Mouse (Mus musculus) urinary bladder, postnatal 4 days (tissue): ENCODE measurements around the gene Elmo1.

Experiments
- DNase-seq, 2 experiments: peaks; one replicate each; pipeline ENCODE4 v3.0.0; 2021 to 2022; ENCODE audit warnings: low spot score in 2 of 2

Gene Elmo1

DNA sequence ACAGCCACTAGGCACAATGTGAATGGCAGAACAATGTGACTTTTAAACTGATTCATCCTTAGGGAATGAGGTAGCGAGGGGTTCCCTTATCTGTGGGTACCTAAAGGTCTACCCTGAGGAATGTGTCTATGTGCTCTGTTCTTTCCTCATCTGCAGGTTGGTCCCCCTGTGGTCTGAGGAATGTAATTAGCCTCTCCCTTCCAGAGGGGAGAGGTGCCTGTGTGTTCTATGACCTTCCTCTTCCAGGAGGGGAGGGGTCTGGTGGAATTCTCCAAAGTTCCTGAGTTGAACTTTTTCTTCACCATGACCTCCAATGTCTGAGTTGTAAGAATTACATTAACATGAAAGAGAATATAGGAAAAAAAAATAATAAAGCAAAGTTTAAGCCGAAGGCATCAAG lies 294.4 kb downstream of the Elmo1 start:
- DNase-seq = no peak

DNA sequence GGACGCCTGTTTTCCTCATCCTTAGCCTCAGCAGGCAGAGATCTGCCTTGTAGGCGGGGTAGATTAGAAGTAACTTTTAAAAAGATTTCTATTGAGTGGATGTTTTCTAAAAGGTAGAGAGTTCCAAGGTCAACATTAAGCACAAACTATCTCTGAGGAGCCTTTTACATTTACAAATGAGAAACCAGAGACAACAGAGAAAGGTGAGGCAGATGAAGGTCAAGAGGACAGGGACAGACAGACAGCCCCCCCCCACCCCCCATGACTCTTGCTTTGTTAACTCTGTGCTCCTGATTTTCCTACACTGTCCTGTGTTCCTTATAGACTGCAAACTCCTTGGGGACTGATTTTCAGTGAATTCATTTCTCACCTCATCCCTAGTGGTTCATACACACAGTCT lies 295.0 kb downstream of the Elmo1 start:
- DNase-seq = no peak

DNA sequence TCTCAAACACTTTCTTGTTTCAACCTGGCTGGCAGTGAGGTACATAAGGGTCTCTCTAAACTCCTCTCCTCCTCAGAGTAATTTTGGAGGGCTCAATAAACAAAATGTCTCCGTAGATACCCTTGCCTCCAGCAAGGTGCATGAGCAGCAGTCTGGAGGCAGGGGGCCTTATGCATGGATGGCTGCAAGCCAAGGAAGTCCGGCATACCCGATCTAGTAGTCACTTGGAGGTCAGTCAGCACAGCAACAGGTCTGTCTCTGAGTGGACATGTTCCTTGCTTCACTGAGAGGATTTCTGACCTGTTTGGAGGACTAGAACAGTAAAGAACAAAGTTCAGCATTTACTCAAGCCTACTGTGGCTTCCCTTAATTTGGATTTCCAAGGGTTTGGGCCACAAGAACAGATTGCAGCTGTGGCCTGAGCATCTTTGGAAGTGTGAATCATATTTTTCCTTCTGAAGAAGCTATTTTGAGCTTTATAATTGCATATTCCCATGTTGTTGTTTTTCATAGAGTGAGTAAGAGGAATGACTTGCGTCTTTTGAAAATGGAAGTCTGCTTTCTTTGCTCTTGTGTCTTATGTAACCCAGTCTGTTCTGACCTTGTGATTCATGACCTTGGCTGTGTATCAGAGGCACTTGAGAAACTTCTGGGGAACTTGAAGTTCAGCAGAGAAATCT lies 296.2 kb downstream of the Elmo1 start:
- DNase-seq = no peak

DNA sequence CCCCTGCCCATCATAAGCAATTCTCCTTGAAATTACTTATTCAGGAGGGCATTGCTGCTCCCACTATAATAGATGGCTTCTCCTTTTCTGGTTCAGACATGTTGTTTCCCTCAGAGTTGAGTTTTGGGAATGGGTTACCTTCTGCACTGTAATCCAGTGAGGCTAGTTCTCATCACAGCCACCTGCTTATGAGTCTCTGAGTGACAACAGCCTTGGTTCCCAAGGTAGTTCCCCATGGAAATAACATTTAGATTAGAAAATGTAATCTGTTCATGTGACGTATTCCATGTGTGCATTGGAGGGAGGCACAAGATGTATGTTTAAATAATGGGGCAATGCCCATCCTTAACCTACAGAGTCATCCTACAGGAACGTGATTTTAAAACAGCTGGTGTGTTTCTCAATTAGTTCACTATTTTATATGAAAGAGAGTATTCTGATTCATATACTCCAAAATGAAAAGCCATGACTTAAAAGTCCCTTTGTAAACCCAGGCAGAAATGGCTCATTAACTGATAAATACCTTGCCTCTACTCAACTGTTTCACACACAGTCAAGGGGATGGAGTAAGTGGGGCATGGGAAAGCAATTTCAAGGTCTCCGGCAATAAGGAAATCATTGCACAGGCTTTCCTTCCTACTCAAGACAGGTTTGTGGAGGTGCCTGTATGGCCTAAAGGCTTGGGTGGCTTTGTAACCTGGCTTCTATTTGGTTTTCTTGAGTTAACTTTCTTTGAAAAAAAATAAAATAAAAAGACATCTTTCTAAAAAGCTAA lies 302.6 kb downstream of the Elmo1 start:
- no peak for DNase-seq

DNA sequence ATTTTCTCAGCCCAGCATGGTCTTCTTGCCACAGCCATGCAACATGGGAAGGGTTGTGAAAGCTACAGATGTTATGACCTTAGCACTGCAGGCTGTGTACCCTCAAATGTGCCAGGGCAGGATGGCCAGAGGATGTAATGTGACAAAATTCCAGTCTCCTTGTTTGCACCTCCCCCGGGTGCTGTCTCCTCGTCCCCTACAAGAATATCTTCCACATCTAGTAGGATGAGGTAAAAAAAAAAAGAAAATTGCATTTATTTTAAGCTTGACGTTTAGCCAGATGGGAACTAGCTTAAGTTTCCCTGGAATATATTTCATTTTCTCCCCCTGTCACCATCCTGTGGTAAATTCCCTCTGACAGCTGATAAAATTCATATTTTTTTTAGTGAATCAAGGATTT lies 307.3 kb downstream of the Elmo1 start:
- no peak for DNase-seq

DNA sequence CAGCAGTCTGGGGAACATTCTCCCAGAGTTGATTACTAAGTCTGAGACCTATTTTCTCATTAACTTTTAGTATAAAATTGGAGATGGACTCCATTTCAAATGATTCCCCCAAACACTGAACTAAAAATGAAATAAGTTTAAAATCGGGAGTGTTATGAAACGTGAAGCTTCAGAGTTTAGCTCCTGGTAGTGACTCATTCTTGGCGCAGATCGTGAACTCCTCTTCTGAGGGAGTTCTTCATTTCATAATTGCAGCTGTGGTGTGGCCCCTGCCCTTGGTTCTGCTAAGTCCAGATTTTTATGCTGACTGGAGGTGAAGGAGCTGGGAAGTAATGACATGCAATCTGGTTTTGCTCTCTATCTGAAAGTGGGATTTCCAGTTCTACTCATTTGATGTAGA lies 307.9 kb downstream of the Elmo1 start:
- DNase-seq = no peak

DNA sequence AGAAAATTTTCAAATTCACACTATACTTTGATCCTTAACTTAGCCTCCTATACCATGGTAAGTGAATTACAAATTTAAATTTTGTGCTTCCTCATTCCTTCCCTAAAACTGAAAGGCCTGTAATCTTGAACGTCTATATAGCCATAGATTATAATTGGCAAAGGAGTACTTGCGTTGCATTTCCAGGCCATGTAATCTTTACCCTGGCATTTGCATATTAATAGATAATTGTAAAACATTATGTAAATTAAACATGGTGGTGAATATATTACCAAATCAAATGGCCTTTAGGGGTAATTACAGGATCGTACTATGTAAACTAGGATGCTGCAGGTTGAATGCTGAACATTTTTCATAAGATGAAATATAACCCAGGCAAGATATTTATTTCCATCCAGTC lies 314.1 kb downstream of the Elmo1 start:
- DNase-seq = no peak

DNA sequence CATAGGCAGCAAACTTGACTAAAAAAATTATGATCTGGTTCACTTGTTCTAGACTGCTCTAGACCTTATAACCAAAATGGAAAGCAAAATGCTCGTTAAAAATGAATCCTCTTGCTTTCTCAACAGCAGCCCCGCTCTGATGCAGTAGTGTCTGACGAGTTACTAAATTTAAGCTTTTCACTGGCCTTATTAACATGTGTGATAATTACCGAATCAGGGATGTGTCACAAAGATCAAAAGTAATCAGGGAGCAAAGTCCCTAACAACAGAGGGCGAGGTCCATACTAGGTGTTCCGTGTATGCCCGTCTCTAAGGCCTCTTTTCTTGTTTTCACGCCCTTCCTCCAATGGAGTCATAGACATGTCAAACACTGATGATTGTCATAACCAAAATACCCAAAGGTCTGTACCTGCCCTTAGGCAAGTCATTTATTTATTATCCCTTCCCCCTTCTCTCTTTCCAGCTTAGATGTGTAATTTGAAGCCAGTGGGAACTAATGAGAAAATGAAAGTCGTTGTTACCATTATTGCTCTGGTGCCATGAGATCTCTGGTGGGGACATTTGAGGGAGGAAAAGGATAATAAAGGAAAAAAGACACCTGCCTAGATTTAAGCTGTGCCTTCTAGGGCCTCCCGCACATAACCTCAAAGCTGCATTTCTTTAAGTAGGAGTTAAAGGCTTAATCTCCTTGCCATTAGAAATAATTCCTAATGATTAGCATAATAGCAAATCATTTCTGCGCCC lies 316.2 kb downstream of the Elmo1 start:
- no peak for DNase-seq

DNA sequence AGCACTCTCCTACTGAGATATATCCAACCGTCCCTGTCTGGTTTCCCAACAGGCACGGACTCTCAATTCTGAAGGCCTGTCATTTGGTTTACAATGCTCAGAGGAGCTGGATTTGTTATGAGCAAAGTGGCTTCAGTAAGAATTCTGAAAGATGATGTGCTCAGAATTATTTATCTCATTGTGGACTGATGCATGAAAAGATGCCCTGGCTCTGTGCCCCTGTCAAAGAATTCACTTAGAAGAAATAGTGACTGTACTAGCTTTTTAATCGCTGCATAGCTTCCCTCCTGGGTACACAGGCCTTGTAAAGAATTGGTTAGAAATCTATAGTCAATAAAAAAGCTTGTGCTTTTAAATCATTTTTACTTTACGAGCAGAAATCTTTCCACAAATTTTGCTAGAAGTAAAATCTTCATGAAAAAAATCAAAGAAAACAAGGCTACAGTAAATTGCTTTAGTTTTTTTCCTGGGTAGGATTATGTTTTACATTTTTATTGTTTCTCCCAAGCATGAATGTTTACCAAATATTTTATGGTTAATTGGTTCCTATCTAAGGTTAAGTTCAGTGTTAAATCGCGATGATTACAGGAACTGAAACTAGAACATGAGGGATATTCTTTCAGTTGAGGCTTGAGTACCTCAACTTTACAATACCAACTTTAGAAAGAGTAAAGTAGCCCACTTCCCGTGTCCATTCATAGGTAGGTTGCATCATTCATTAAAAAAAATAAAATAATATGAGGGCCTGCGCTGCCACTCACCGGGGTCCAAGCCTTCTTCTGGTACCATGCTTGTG lies 320.1 kb downstream of the Elmo1 start:
- no peak for DNase-seq

DNA sequence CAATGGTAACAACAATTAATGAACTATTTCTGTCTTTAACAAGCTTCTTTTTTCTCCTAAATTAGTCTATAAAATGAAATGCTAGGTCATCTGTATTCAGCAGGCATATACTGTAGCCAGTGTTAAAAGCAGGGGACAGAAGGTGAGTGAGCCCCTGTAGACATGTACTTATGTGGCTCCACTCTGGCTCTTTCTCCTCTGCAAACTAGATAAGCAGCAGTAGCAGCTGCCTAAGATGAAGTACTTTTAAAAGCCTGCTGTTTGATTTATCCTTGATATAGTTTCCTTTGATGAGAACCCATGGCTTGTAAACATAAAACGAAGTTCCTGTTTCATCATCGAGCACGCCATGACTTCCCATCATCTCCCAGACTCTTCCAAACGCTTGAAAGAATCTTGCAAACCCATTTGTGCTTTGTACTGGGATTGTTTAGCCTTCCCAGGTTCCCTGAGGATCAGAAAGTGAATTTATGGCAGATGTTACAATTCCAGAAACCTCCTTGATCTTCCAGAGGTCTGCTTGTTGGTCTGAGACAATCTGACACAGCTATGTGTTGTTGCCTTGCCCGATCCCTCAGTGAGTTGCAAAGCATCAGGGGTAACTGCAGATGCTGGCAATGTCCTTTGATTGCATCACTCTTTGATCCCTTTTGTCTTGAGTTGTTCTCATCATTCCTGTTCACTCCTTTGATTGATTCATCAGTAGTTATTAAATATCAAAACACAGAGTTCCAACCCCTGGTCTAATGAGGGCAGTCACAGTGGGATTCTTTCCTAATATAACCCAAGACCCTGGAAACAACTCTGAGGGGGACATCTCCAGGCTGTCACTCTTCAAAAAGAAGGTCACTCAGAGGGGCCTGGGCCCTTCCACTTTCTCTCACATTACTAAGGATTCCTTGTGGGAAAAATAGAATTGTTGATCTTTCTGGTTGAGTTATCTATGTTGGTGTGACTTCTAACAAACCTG lies 326.6 kb downstream of the Elmo1 start:
- DNase-seq = no peak

DNA sequence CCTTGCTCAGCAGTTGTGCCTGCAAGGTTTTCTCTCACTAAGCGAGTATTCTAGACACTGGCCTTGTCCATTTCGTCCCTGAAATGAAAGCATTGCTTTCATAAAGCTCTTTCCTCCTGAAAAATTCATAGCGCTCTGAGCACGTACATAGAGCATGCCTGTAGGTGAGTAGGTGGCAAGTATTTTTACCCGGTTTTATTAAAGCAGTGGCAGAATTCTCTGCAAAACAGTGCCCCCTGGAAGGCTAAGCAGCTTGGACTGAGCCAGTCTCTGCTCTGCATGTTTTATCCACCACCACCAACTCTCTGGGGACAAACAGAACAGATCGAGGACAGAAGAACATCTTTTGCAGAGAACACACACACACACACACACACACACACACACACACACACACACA lies 340.6 kb downstream of the Elmo1 start:
- DNase-seq = no peak

DNA sequence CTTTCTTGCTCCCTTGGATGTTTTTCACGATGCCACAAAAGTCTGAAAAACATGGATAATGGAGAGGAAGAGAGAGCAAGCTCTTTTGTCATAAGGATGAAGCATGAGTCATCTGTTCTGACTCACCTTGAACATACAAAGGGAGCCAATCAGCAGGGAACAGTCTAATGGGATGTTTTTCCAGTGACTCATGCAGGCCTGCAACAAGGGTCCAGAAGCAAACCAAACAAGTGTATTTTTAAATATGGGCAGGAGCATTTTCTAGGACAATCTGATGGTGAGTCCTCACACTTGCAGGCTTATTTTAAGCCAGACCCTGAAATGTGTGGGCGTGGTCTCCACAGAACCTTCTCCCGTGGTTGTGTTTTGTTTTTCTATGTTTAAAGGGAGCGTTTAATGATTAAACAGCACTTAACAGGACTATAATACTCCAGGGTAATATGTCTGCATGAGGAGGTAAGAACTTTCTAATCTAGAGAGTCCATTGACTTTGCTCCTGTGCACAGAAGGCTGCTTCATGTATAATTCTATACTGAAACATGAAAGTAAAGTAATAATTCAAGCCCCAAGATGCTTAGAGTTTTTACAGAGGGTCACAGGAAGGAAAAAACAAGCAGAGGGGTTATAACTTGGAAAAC lies 342.9 kb downstream of the Elmo1 start:
- no peak for DNase-seq

DNA sequence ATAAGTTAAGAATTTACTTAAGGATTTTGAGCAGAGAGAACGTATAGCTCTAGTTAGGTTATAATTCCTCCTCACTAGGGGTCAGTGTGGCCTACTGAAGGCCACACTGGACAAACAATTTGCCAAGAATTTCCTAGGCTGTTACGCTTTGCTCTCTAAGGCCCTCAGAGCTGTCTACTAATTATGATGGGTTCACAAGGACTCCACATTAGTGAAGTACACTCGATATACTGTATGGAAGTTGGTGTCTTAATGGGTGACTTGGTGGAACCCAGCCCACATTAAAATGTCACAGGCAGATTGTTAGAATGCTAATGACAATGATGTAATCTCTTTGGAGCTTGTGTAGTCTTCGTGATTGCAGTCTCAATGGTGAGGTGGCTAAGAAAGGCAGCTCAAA lies 343.7 kb downstream of the Elmo1 start:
- DNase-seq = peak in 1 of 2 experiments; percentile 4

DNA sequence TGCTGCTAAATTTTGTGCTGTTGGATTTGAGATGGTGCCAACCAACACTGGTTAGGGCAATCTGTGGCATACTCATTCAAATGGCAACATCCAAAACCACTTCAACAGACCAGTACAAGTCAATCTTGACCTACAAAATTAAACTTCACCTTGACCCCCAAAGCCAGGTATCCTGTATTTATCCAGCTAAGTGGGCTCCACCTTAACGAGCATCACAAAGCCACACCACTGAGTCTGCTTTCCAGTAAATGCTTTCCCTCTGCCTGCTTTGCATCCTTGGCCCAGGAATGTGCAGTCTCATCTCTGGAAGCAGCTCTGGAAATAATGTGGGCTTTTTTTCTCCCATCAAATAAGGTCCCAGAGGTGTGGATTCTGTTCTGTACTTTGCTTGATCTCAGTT lies 349.1 kb downstream of the Elmo1 start:
- peak in 1 of 2 experiments; percentile 12 for DNase-seq

DNA sequence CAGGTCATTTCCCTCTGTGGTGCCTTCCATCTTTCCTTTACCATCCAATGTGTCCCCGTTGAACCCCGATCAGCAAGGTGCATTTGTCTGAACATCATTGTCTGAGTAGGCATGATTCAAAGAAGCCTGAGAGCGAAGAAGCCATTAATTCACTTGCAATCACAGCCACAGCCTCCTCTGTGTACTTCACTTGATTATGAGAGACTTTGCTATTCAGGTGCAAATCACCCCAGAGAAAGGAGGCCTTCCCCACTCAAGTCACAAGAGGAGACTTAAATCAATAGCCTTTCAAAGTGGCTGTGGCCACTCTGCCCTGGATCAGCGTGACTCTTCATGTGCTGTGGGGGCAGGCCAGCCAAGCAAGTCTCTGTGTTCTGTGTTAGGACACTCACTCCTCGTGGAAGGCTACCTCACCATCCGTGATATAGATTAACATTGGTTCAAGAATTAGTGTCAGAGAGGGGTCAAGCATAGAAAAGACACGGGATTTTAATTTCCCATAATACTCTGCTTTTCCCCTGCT lies 360.5 kb downstream of the Elmo1 start:
- peak in 1 of 2 experiments; percentile 8 for DNase-seq

DNA sequence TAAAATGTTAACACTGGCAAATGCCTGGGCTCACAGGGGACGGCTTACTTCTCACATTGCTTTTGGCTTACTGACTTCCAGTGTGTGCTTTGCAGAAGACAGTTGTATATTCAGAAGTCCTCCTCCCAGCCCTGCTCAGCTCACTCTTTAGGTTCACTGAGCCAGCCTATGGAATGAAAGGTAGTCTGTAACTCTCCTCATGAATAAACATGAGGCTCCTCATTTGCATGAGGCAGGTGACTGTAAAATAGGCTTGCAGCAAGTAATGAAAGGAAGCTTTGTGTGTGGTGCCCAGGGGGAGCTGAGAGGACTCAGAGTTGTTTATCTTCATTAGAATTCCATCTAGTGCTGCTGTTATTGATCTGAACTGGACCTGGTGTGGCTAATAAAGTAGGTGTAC lies 364.0 kb downstream of the Elmo1 start:
- peak in 1 of 2 experiments; percentile 25 for DNase-seq

DNA sequence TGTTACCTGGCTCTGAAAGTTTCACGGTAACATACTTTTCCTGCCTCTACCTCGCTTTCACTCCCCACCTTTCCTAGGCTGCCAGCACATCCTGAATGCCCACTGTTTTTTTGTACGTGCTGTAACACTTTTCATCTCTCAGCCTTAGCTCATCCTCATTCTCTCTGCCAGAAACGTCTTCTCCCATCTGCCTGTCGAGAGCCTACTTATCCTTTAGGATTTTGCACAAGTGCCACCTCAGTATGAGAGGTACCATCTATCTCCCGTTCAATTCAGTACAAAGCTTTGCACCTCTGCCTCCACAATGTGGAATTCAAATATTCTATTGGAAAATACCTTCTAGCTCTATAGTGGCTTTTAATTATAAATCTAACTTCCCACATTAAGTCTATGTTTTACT lies 369.7 kb downstream of the Elmo1 start:
- DNase-seq = no peak

DNA sequence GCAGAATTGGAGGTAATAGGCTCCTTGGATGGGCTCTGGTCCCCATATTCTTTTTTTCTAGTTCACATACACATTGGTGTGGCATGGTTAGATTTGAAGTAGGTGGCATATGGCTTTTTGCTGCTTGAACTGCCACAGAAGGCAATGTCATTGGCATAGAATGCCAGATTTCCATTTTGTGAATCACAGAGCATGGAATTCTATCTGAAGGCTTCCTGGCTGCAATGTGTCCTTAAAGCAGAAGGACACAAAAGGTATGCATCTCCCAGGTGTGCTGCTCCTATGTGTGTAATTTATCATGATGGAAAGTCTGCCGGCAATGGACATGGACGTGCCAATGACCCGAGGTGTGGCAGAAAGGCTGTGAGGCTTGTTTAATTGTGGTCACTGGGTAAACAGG lies 371.2 kb downstream of the Elmo1 start:
- DNase-seq = no peak

DNA sequence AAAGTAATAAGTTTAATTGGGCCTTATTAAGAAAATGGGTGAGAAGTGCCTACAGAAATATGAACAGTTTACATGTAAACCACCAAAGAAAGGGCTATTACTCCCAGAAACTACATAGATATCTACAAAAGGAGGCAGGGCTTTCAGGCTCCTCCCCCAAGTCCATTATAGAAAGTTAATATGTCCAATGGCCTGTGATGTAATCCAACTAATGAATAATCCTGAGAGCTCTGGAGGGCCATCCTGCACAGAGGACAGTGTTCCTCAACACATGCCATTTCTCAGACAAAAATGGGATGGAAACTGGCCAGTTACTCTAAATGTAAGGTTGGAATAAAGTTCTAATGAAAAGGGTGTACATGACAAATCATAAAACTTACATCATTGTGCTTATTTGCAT lies 373.8 kb downstream of the Elmo1 start:
- no peak for DNase-seq

DNA sequence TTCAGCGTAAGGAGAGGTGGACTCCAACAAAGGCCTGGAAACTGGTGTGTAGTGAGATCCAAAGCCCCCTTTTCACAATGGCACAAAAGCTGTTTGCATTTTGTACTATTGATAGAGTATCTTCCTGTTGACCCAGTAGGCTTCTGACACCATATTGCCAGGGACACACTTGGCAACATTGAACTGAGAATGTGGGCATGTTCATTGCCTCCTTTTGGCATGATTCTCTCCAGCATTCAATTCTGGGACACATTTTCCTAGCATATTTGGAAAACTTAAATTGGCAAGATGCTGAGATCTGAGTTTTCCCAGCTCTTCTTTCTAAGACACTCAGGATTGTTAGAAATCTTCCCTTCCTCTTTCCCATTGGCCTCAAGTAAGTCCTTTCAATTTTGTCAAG lies 377.0 kb downstream of the Elmo1 start:
- DNase-seq = no peak
